Mouse (Mus musculus): ENCODE results near the gene Camk1g. TPM values are rescaled to one million over a fixed set of nuclear protein-coding genes. Genes with fewer than 3 reads are reported as not detected.
A peak's percentile ranks its signal among the peaks of the same experiment; 100 is the strongest.

The Camk1g gene
- polyA plus RNA-seq, 1 experiment = 3.4 TPM

DNA sequence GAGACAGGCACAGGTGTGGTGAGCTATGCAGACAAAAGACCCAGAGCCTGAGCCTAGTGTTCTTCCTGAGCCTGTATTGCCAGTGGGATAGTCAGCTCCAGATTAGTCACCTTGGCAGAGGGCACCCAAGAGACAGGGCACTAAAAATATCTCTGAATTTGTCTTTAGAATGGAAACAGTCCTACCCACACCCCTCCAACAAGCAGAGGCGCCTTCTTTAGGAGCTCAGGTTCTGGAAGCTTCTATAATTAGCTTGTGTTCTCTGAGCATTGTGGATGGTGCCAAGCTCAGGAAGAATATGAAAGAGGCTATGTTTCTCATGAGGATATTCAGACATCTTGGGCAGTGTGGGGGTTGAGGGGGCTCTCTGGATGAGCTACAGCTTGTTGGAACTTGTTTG is 37.4 kb downstream of the Camk1g start:
- Histone ChIP-seq H3K27me3 (ENCODE audit: control insufficient read depth, insufficient read depth, low read length) (no peaks in the 10 kb centered on the region), H3K36me3 (ENCODE audit: control insufficient read depth, insufficient read depth, low read length) (no peaks in the 10 kb centered on the region), H3K4me1 (replicated peaks; ENCODE audit: control insufficient read depth, insufficient read depth, low read length) (peaks cover 39% of the 10 kb centered on the region), H3K27ac (ENCODE audit: control insufficient read depth, insufficient read depth, low read length) (no peak overlapping the region), H3K4me3 (ENCODE audit: control insufficient read depth, insufficient read depth, low read length) (no peak overlapping the region)
- DNase-seq = no peak
- WGBS = 90% methylated on average over 1 of the region's 1 CpGs
- TF ChIP-seq POLR2A (IDR thresholded peaks at IDR 0.05; ENCODE audit: control insufficient read depth, extremely low read depth, insufficient read depth, low read length, poor library complexity) (no peak), CTCF (IDR thresholded peaks at IDR 0.05; ENCODE audit: borderline replicate concordance, control insufficient read depth, extremely low read depth, insufficient read depth, low read length, poor library complexity) (no peak)

DNA sequence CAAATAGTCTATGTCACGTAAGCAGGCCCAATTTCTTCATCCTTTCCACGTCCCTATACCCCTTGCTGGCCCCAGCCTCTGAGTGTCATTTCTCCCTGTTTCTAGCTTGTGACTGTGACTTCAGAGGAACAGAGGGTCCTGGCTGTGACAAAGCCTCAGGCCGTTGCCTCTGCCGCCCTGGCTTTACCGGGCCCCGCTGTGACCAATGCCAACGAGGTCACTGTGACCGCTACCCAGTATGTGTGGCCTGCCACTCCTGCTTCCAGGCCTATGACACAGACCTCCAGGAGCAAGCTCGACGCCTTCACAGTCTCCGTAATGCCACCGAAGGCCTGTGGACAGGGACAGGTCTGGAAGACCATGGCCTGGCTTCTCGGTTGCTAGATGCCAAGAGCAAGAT is 38.1 kb downstream of the Camk1g start:
- WGBS = 95% methylated on average over 13 of the region's 13 CpGs
- peaks cover 33% of the 10 kb centered on the region for H3K4me1 ChIP-seq (replicated peaks; ENCODE audit: control insufficient read depth, insufficient read depth, low read length)
- H3K27ac ChIP-seq (ENCODE audit: control insufficient read depth, insufficient read depth, low read length) = no peak overlapping the region
- H3K4me3 ChIP-seq (ENCODE audit: control insufficient read depth, insufficient read depth, low read length) = no peak overlapping the region
- H3K36me3 ChIP-seq (ENCODE audit: control insufficient read depth, insufficient read depth, low read length) = no peaks in the 10 kb centered on the region
- no peak for TF ChIP-seq POLR2A (IDR thresholded peaks at IDR 0.05; ENCODE audit: control insufficient read depth, extremely low read depth, insufficient read depth, low read length, poor library complexity)
- TF ChIP-seq CTCF (IDR thresholded peaks at IDR 0.05; ENCODE audit: borderline replicate concordance, control insufficient read depth, extremely low read depth, insufficient read depth, low read length, poor library complexity) = no peak
- no peak for DNase-seq
- no peaks in the 10 kb centered on the region for H3K27me3 ChIP-seq (ENCODE audit: control insufficient read depth, insufficient read depth, low read length)

DNA sequence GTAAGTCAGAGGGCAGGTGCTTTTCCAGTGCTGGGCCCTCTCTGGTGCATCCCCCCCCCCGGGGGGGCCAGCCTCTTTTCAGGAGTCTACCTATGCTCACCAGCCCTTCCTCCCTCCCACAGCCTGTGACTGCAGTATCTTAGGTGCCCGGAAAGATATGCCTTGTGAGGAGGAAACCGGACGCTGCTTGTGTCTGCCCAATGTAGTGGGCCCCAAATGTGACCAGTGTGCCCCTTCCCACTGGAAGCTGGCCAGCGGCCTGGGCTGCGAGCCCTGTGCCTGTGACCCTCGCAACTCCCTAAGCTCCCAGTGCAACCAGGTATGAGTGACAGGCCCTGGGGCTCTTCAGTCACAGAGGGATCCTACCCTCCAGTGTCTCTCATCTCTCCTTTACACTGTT is 39.5 kb downstream of the Camk1g start:
- Histone ChIP-seq H3K4me3 (ENCODE audit: control insufficient read depth, insufficient read depth, low read length) (no peak overlapping the region), H3K27ac (ENCODE audit: control insufficient read depth, insufficient read depth, low read length) (no peak overlapping the region), H3K27me3 (ENCODE audit: control insufficient read depth, insufficient read depth, low read length) (no peaks in the 10 kb centered on the region), H3K4me1 (replicated peaks; ENCODE audit: control insufficient read depth, insufficient read depth, low read length) (peaks cover 22% of the 10 kb centered on the region), H3K36me3 (ENCODE audit: control insufficient read depth, insufficient read depth, low read length) (no peaks in the 10 kb centered on the region)
- TF ChIP-seq POLR2A (IDR thresholded peaks at IDR 0.05; ENCODE audit: control insufficient read depth, extremely low read depth, insufficient read depth, low read length, poor library complexity) (no peak), CTCF (IDR thresholded peaks at IDR 0.05; ENCODE audit: borderline replicate concordance, control insufficient read depth, extremely low read depth, insufficient read depth, low read length, poor library complexity) (no peak)
- no peak for DNase-seq
- WGBS = 89% methylated on average over 7 of the region's 7 CpGs

DNA sequence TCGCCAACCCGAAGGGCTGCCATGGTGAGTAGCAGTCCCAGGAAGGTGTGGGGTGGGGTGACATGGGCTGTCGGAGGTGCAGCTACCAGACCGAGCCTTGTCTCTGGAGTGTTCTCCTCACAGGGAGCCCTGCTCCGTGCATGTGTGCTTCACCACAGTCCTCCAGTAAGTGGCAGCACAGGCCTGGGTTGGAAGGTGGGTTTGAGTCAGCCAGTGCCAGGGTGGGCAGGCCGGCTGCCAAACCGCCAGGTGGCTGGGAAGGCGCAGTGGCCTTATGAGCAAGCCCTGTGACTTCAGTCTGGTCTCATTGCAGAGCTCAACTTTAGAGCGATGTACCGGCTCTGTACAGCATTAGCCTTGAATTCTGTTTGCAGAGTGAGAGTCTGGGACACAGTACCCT is 39.9 kb downstream of the Camk1g start:
- Histone ChIP-seq H3K4me1 (replicated peaks; ENCODE audit: control insufficient read depth, insufficient read depth, low read length) (peaks cover 19% of the 10 kb centered on the region), H3K27me3 (ENCODE audit: control insufficient read depth, insufficient read depth, low read length) (no peaks in the 10 kb centered on the region), H3K27ac (ENCODE audit: control insufficient read depth, insufficient read depth, low read length) (no peak overlapping the region), H3K4me3 (ENCODE audit: control insufficient read depth, insufficient read depth, low read length) (no peak overlapping the region), H3K36me3 (ENCODE audit: control insufficient read depth, insufficient read depth, low read length) (no peaks in the 10 kb centered on the region)
- WGBS = 17% methylated on average over 10 of the region's 10 CpGs
- TF ChIP-seq CTCF (IDR thresholded peaks at IDR 0.05; ENCODE audit: borderline replicate concordance, control insufficient read depth, extremely low read depth, insufficient read depth, low read length, poor library complexity) (peak; percentile 99), POLR2A (IDR thresholded peaks at IDR 0.05; ENCODE audit: control insufficient read depth, extremely low read depth, insufficient read depth, low read length, poor library complexity) (no peak)
- DNase-seq = peak; percentile 93

DNA sequence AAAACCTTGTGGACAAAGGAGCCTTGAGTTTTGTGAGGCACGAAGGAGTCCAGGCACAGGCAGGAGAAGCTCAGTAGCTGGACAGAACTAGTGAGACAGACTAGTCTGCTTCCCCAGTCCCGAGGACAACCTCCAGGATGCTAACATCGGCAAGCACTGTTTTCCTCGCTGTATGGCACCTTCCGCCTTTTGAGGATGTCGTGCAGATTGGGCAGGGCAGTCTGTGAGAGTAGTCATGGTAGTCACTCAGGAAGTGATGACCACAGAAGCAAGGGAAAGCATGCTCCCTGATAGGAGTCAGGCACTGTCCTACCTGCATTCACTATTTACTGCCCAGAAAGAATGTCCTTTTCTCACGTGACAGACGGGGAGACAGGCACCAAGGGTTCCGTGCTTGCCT is 40.5 kb downstream of the Camk1g start:
- H3K4me3 ChIP-seq (ENCODE audit: control insufficient read depth, insufficient read depth, low read length) = no peak overlapping the region
- H3K27ac ChIP-seq (ENCODE audit: control insufficient read depth, insufficient read depth, low read length) = no peak overlapping the region
- 62% methylated on average over 9 of the region's 9 CpGs for WGBS
- H3K36me3 ChIP-seq (ENCODE audit: control insufficient read depth, insufficient read depth, low read length) = no peaks in the 10 kb centered on the region
- TF ChIP-seq POLR2A (IDR thresholded peaks at IDR 0.05; ENCODE audit: control insufficient read depth, extremely low read depth, insufficient read depth, low read length, poor library complexity) (no peak), CTCF (IDR thresholded peaks at IDR 0.05; ENCODE audit: borderline replicate concordance, control insufficient read depth, extremely low read depth, insufficient read depth, low read length, poor library complexity) (no peak)
- no peak for DNase-seq
- H3K4me1 ChIP-seq (replicated peaks; ENCODE audit: control insufficient read depth, insufficient read depth, low read length) = peaks cover 19% of the 10 kb centered on the region
- H3K27me3 ChIP-seq (ENCODE audit: control insufficient read depth, insufficient read depth, low read length) = no peaks in the 10 kb centered on the region

DNA sequence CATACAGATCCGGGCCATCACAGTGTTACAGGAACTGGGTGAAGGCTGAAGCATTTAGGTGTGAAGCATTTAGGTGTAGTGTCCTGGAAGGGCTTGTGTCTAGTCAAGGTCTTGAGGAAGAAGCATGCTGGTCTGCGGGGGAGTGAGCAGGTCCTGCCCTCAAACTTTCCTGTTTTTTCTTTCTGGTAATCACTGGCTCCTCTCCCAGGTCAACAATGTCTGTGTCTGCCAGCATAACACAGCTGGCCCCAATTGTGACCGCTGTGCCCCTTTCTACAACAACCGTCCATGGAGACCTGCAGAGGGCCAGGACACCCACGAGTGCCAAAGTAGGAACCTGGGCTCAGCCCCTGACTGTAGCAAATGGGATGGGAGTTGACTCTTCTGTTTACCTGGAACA is 42.4 kb downstream of the Camk1g start:
- WGBS = 90% methylated on average over 5 of the region's 5 CpGs
- no peak overlapping the region for H3K27ac ChIP-seq (ENCODE audit: control insufficient read depth, insufficient read depth, low read length)

DNA sequence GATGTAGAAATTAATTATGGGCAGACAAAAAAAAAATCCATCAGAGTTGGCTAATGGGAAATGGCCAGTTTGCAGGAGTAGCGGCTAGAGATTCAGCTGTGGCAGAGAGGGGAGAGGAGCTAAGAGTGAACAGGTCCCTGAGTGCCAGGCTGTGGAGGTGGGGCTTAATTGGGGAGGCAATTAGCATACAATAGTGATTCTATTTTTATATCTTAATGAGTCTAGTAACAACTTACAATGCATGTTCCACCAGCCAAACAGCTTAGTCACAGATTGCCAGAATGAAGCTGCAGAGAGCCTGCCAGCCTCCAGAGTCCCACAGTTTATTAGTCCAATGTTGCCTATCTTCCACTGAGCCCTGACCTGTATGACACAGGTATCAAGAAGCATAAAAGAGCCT is 42.9 kb downstream of the Camk1g start:
- Histone ChIP-seq H3K27me3 (ENCODE audit: control insufficient read depth, insufficient read depth, low read length) (no peaks in the 10 kb centered on the region), H3K36me3 (ENCODE audit: control insufficient read depth, insufficient read depth, low read length) (no peaks in the 10 kb centered on the region), H3K4me1 (replicated peaks; ENCODE audit: control insufficient read depth, insufficient read depth, low read length) (peaks cover 14% of the 10 kb centered on the region), H3K4me3 (ENCODE audit: control insufficient read depth, insufficient read depth, low read length) (no peak overlapping the region), H3K27ac (ENCODE audit: control insufficient read depth, insufficient read depth, low read length) (no peak overlapping the region)
- TF ChIP-seq POLR2A (IDR thresholded peaks at IDR 0.05; ENCODE audit: control insufficient read depth, extremely low read depth, insufficient read depth, low read length, poor library complexity) (no peak), CTCF (IDR thresholded peaks at IDR 0.05; ENCODE audit: borderline replicate concordance, control insufficient read depth, extremely low read depth, insufficient read depth, low read length, poor library complexity) (no peak)
- no peak for DNase-seq
- WGBS = 91% methylated on average over 1 of the region's 1 CpGs

More for the DNA sequence above, 42.4 kb downstream of the Camk1g start:
- no peak overlapping the region for H3K4me3 ChIP-seq (ENCODE audit: control insufficient read depth, insufficient read depth, low read length)
- H3K36me3 ChIP-seq (ENCODE audit: control insufficient read depth, insufficient read depth, low read length) = no peaks in the 10 kb centered on the region
- H3K4me1 ChIP-seq (replicated peaks; ENCODE audit: control insufficient read depth, insufficient read depth, low read length) = peaks cover 19% of the 10 kb centered on the region
- H3K27me3 ChIP-seq (ENCODE audit: control insufficient read depth, insufficient read depth, low read length) = no peaks in the 10 kb centered on the region
- no peak for DNase-seq
- TF ChIP-seq POLR2A (IDR thresholded peaks at IDR 0.05; ENCODE audit: control insufficient read depth, extremely low read depth, insufficient read depth, low read length, poor library complexity) (no peak), CTCF (IDR thresholded peaks at IDR 0.05; ENCODE audit: borderline replicate concordance, control insufficient read depth, extremely low read depth, insufficient read depth, low read length, poor library complexity) (no peak)
